Mouse (Mus musculus) frontal cortex, adult (tissue): ENCODE data around the gene Olfr63.
A peak's percentile ranks its signal among the peaks of the same experiment; 100 is the strongest.
"Not testable (repeated sequence)": the region's sequence is repeated elsewhere in the genome, so short reads cannot be mapped to it uniquely, and the experiment has no call there.

Source experiments
- ATAC-seq: cut with Nextera tagmentation; 2 replicates; pipeline ENCODE4 v1.9.2; 2017; ENCODE audit warnings: mild to moderate bottlenecking, moderate library complexity, mixed read lengths; ENCODE audit not compliant: low TSS enrichment

The Olfr63 gene

GRCm38 (mm10) chr17:33264376-33264775 lies at the start of gene Olfr63:
Gene Olfr63 (plus strand): TSS chr17:33264676.
- no peak for ATAC-seq

- ATAC-seq: no peak
Measured at GRCm38 (mm10) chr17:33221590-33221989, 42.9 kb upstream of the Olfr63 start, which contains the start of gene Olfr1564. Gene Olfr1564 (minus strand): TSS chr17:33221690.

- not testable (repeated sequence) for ATAC-seq
Measured at GRCm38 (mm10) chr17:33236646-33237045, 27.8 kb upstream of the Olfr63 start.

GRCm38 (mm10) chr17:33254530-33255318 lies 9.8 kb upstream of the Olfr63 start, which contains the start of gene Zfp955a:
Gene Zfp955a (minus strand): TSS chr17:33255145.
- peak; percentile 100 for ATAC-seq

- ATAC-seq: not testable (repeated sequence)
Measured at GRCm38 (mm10) chr17:33255319-33255657, 9.2 kb upstream of the Olfr63 start.

- no peak for ATAC-seq
Measured at GRCm38 (mm10) chr17:33268907-33269306, 4.4 kb downstream of the Olfr63 start.

GRCm38 (mm10) chr17:33289039-33289875 lies 24.8 kb downstream of the Olfr63 start, which contains the start of gene Zfp955b:
Gene Zfp955b (plus strand): TSS chr17:33289544.
- peak; percentile 100 for ATAC-seq

- peak; percentile 35; the same call in 1 of the 2 replicates for ATAC-seq
Measured at GRCm38 (mm10) chr17:33289876-33290149, 25.3 kb downstream of the Olfr63 start.
